Mouse (Mus musculus): ENCODE measurements at regions not wholly inside any gene's neighbourhood (a gene's known extent, or its start where the extent isn't known, plus 50 kb on each side); places are given as distances from the start of the nearest gene placed in this dataset.

GRCm38 (mm10) chr8:6583337-6584096, 1478.4 kb upstream of the Slc10a2 start:
- DNase-seq (ENCODE audit: extremely low read depth, insufficient read length, low spot score) = no peak

GRCm38 (mm10) chr8:6582732-6583131, 1477.6 kb upstream of the Slc10a2 start:
- no peak for DNase-seq (ENCODE audit: extremely low read depth, insufficient read length, low spot score)

GRCm38 (mm10) chr8:6577868-6578634, 1472.9 kb upstream of the Slc10a2 start:
- DNase-seq (ENCODE audit: extremely low read depth, insufficient read length, low spot score) = no peak

- peak; percentile 16 for DNase-seq (ENCODE audit: extremely low read depth, insufficient read length, low spot score)
Observed at GRCm38 (mm10) chr8:6575241-6575640, 1470.1 kb upstream of the Slc10a2 start.

GRCm38 (mm10) chr8:6573492-6573891, 1468.3 kb upstream of the Slc10a2 start:
- no peak for DNase-seq (ENCODE audit: extremely low read depth, insufficient read length, low spot score)

- DNase-seq (ENCODE audit: extremely low read depth, insufficient read length, low spot score) = peak; percentile 56
Observed at GRCm38 (mm10) chr8:6572066-6572665, 1467.0 kb upstream of the Slc10a2 start.

GRCm38 (mm10) chr8:6550965-6551364, 1445.8 kb upstream of the Slc10a2 start:
- no peak for DNase-seq (ENCODE audit: extremely low read depth, insufficient read length, low spot score)

GRCm38 (mm10) chr8:6527171-6527570, 1422.0 kb upstream of the Slc10a2 start:
- no peak for DNase-seq (ENCODE audit: extremely low read depth, insufficient read length, low spot score)

- DNase-seq (ENCODE audit: extremely low read depth, insufficient read length, low spot score) = no peak
Observed at GRCm38 (mm10) chr8:6515882-6516682, 1410.9 kb upstream of the Slc10a2 start.

- DNase-seq (ENCODE audit: extremely low read depth, insufficient read length, low spot score) = no peak
Observed at GRCm38 (mm10) chr8:6492453-6492852, 1387.3 kb upstream of the Slc10a2 start.

- no peak for DNase-seq (ENCODE audit: extremely low read depth, insufficient read length, low spot score)
Observed at GRCm38 (mm10) chr8:6481966-6482365, 1376.8 kb upstream of the Slc10a2 start.

GRCm38 (mm10) chr8:6471089-6471488, 1365.9 kb upstream of the Slc10a2 start:
- DNase-seq (ENCODE audit: extremely low read depth, insufficient read length, low spot score) = no peak

- DNase-seq (ENCODE audit: extremely low read depth, insufficient read length, low spot score) = no peak
Observed at GRCm38 (mm10) chr8:6456553-6457180, 1351.5 kb upstream of the Slc10a2 start.

- DNase-seq (ENCODE audit: extremely low read depth, insufficient read length, low spot score) = no peak
Observed at GRCm38 (mm10) chr8:6448301-6448700, 1343.2 kb upstream of the Slc10a2 start.

GRCm38 (mm10) chr8:6439069-6439468, 1333.9 kb upstream of the Slc10a2 start:
- no peak for DNase-seq (ENCODE audit: extremely low read depth, insufficient read length, low spot score)

Data from 3134 (cell line).